Mouse (Mus musculus) olfactory bulb, adult 2 months (tissue): Measurements from ENCODE around the gene Commd3.

Source experiments
- CTCF ChIP-seq: fragments of 200-500 bp; IDR thresholded peaks from 2 replicates; pipeline ENCODE4 v1.5.1; 2012; ENCODE audit warnings: low read depth, mild to moderate bottlenecking, low read length, moderate library complexity; ENCODE audit not compliant: insufficient read depth
- POLR2A ChIP-seq: fragments of 200-500 bp; IDR thresholded peaks from 2 replicates; pipeline ENCODE4 v1.6.1; 2012; ENCODE audit warnings: mild to moderate bottlenecking, low read depth, low read length, moderate library complexity; ENCODE audit not compliant: insufficient read depth

DNA sequence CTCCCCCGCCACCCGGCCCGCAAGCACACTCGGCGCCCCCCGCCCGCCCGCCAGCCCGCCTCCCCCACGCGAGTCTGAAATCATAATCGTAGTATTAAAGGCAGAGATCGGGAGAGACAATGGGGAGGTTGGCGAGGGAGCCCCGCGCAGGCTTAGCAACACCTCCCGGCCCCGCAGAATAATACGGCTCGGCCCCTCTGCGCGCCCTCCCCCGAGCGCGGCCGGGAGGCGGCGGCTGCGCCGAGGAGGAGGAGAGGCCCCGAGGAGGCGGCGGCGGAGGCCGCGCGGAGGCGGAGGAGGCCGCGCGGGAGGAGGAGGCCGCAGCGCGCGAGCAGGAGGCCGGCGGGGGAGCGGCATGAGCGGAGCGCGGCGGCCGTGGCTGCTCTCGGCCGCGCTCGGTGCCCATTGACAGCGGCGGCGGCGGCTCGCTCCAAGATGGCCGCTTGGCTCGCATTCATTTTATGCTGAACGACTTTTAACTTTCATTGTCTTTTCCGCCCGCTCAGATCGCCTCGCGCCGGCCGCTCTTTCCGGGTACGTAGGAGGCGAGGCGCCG is 4.8 kb downstream of the Commd3 start, which contains the start of gene Bmi1:
- TF ChIP-seq CTCF (no peak), POLR2A (0 out of 2 replicates have a peak, but pooled peaks have one; percentile 48)
